Mouse (Mus musculus): ENCODE results near the gene Zcchc24.

Gene Zcchc24

DNA sequence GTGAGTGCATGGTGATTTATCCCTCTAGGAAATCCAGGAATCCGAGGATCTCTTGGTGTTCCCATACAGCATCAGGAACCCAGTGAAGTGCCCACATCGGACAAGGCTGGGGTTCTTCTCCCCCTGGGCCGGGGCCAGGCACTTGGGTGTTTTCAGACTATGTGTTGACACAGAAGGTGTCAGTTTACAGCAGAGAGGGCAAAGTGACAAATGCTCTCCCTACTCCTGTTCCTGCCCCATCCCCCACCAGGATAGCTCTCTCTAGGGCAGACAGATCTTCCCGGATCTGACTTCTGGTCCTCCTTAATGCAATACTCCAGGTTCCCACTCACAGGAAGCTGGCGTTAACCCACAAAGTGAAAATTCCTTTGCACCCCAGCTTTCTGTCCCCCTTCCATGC lies 5.3 kb upstream of the Zcchc24 start:
- no peak for DNase-seq

DNA sequence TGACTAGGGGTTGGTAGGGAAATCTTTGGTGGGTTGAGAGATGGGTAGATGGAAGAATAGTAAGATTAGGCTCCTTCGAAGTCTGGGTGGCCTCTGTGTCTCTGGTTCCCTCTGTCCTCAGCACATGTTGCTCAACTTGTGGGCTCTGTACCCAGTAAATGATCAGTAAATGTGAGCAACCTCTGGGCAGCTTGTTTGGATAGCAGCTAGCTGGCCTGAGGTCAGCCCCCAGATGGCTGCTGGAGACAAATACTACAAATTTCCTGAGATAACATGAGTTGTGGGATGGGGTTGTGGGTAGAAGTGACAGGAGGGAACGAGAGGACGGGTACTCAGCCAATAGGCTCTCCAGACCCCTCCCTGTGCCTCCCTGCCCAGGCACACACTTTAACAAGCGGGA lies 4.2 kb upstream of the Zcchc24 start:
- DNase-seq: no peak

DNA sequence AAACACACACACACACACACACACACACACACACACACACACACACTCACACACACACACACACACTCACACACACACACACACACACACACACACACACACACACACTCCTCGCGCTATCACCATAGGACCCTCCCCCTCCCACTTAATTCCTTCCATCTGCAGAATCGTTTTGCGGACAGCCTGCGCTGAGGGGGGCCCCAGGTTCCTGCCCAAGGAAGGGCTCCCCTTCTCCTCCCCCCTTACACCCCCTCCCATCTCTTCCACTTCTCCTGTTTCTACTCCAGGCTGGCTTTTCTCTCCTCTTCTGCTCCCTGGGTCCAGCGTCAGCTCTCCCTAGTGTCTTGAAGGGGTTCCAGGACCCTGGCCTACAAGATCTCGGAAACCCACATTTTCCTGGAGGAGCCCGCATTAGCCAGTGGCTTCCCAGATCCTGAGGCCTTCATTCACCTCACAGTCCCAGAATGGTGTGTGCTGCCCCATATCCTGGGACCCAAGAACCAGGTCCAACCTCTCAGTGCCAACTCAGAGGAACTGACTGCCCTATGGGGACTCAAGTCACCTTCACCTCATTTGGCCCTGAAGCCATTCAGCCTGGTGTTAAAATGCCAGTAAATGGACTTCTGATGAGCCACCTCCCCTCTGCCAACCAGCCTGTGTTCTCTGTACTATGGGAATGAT lies 927 bp upstream of the Zcchc24 start:
- DNase-seq: no peak

DNA sequence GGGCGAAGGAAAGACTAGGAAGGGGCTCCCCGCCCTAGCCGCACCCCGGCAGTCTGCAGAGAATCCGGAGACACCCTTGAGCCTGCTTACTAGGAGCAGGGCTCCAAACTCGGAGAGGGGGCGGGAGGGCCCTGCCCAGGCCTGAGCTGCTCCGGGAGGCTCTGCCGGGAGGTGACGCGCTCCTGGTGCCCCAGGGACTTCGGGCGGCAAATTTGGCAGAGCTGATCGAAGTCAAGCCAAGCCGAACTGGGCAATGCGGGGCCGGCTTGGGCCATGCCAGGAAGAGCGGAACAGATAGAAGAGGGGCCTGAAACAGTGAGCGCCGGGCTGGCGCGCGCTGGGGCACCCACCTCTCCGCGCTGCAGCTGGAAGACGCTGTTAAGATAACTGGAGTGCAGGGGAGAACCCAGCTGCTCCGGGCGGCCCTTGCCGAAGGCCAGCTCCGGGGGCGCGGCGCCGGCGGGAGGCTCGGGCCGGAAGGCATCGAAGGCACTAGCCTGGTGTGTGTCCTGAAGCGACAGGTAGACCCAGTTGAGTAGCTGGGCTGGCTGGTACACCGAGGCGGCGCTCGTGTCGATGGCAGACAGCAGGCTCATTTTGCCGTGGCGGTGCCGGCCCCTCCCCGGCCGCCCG lies 462 bp downstream of the Zcchc24 start:
- no peak for DNase-seq

DNA sequence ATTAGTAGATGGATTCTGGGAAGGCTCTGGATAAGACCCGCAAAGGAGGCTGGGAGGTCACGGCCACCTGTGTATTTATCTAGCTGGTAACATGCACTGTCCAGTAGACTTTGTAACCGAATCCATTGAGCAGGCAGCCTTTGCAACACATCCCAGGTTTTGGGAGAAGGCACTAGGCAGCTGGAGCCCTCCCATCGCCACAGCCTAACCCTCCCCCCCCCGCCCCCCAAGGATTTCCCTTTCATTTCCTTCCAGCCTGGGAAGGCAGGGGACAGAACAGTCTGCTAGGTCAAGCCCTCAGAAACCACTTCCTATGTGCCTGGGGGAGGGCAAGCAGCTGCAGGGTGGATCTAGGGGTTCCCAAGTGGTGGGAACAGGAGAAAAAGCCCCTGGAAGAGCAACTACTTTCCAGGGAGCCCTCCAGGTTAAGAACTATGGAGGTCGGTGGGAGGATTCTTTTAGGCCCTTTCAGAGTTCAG lies 1.1 kb downstream of the Zcchc24 start:
- no peak for DNase-seq

DNA sequence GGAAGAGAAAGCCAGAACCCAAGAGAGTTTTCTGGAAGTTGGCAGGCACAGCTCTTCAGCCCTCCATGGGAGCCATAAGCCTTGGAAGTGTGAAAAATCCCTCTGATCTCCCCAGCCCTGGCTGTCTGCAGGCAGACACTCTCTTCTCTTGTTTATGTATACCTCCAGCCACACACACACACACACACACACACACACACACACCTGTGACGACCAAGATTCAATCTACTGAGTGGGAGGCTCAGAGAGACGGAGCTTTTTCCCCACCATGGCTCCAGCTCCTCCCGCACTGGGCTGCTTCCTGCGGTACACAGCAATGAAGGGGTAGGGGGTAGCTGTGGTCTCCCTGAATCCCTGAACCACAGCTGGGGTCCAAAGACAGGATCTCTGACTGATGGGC lies 2.4 kb downstream of the Zcchc24 start:
- no peak for DNase-seq

DNA sequence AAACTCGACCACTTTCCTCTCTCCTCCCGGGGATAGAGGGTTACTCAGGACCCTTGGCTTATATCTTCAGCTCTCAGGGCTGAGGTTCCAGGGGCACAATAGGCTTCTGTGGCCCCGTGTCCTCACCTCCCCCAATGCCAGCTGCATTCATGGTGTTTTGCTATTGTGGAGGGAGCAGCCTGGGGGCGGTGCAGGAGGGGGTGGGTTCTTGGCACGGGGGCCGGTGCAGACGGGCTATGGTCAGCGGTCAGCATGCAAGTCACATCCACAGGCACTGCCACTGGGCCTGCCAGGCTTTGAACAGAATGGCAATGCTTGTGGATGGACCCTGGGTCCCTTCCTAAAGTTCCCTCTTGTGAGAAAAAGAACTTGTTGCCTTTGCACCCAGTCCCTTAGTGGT lies 2.9 kb downstream of the Zcchc24 start:
- peak; percentile 55 for DNase-seq

DNA sequence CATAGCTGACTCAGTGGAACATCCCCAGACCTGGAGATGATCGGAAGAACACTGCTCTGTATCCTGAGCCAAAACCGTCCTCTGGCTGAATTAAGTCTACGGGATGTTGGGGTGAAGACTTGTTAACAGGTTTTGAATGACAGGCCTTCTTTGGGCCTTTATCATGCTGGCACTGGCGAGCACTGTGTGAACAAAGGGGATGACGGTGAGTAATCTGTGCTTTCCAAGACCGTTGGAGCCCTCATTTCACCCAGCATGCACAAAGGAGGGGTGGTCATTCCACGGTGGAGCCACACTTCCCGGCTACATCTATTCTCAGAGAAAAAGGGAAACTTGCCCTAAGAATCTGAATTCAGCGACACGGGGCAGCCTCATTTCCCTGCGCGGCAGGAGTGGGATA lies 3.7 kb downstream of the Zcchc24 start:
- no peak for DNase-seq

DNA sequence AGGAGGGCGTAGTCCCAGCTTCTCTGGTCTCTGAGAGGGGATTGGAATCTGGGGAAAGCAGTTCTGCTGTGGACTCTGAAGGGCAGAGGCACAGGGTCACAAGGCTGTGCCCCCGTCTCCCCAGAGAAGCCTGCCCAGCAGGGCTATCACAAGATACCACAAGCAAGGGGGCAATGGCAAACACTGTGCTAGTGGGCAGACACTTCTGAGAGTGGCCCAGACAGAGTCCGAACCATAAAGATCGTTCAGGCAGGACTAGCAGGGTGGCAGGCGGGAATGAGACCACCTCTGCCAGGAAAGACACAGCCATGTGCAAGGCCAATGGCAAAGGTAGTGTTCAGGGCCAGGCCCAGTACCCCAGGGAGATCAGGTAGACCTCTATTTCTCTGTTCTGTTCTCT lies 7.7 kb downstream of the Zcchc24 start:
- DNase-seq: no peak

DNA sequence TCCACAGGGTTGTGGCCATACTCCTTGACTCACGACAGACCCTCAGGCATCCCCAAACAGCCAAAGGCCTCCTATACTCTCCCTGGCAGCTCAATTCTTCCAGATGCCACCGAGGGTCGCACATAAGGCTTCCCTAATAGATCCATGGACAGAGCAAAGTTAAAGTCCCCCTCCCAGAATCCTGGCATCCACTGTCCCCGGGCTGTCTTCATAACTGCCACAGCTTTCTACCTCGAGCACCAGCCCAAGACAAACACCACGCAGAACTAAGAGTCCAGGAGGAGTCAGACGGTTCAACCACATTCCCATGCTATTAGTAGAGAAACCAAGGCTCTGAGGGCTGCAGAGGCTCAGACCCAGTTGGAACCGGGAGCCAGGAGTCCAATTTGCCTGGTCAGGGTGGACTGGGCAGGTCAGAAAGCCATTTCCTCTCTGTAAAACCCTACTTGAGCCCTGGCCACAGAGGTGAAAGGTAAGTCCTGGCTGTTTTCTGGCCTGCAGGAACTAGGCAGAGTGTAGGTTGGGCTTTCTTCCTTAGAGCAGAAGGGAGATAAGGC lies 8.8 kb downstream of the Zcchc24 start:
- no peak for DNase-seq

DNA sequence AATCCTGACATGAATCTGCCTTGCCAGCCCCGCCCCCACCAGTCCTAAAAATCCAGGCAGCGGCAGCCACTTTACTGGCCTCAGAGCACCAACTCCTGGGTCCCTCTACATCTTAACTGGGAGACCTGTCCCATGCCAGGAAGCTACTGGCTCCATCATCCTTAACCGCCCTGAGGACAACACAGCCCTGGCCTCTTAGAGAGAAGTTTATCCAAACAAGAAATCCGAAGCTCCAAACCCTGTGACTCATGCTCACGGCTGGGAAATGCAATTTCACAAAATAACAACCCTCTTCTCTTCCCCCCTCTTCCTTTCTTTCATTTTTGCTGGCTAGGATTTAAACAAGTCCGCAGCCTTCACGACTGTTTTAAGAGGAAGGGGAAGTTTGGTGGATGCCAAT lies 9.3 kb downstream of the Zcchc24 start:
- DNase-seq: no peak

DNA sequence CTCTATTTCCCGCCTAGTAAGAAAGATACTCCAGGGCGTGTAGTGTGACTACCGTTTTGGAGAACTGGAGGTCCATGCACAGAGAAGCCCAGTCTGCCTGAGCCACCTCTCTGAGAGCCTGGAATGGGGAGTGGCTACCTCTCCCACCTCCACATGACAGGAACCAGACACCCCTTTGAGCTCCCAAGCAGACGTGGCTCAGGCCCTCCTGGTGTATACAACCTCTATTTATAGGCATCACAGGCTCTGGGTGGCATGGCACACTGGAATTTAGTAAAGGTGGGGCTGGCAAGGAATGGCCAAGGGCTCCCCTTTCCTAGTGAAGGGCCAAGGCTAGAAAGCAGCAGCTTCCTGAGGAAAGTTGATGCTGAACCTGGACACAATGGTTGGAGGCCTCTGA lies 10.9 kb downstream of the Zcchc24 start:
- DNase-seq: no peak

DNA sequence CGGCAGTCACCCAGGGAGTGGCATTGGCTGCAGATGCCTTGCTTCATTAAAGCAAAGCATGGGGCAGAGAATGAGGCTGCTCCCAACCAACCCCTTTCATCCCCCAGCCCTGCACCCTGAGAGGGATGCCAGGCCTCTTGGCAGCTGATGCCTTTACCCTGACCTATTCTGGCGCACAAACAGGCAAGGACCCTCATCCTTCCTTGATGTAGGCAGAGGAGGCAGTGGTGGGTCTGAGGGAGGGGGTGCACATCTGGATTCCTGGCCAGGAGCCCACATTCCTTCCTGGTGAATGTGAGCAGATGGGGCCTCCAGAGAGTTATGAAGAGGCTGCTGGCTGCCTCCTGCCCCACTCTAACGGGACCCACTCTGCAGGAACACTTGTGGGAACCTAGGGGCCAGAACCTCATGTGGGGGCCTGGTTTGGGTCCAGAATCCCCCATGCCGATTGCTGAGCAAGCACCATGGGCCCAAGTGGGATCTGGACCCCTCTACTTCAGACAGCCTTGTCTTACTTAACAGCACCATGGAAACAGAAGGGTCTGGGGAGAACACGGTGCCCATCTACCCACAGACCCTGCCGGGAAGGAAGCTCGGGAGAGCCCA lies 12.4 kb downstream of the Zcchc24 start:
- DNase-seq: no peak

DNA sequence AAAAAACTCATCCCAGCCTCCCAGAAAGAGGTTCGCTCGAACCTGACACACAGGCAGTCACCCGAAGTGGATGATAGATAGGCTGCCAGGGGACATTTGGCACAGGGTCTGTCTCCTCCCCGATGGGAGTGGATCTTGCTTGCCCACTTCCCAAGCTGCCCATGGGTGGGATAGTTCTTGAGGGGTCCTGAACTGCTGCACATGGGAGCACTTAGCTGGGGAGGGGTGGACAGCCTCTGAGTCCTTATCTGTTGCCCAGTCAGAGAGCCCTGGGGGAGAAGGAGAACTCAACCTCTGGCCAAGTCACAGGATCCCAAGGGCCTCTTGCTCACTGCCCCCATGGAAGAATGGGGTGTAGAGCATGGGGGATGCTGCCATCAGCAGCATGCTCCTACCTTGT lies 13.3 kb downstream of the Zcchc24 start:
- DNase-seq: no peak

DNA sequence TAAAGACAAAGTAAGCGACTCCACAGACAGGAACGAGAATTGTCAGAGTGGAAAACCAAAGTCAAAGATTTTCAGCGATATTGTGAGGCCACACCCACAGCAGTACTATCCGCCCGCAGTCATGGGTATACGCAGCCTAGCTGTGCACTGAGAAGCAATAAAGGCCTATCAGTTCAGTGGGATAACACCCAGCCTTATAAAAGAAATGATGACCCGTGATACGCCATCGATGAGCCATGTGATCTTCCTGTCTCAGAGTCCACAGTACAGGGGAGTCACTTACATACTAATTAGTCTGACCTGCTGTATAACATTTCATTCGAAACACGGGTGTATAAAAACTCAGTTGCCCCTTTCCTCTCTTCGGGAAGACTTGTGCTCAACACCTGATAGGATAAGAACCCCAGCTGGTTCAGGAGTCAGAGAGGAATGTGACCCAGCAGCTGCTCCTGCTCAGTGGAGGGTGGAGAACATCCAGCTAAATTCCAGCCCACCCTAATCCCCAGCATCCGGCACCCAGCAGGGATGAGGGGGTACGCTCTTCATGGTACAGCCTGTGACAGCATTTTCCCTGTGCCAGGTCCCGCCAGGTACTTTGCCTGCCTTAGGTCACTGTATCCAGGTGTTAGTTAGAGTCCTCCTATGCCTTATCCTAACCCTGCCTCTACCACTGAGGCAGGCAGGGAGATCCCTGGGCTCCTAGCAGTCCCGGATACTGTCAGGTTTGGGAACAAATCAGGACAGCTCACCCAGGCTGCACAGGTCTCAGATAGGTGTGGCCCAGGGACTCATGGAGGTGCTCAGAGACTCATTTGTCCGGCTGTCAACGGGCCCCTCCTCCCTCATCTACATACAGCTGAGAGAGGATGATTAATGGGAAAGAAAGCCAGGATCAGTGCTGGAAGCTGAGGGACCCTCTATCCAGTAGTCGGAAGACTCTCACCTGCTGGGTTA lies 14.0 kb downstream of the Zcchc24 start:
- no peak for DNase-seq

DNA sequence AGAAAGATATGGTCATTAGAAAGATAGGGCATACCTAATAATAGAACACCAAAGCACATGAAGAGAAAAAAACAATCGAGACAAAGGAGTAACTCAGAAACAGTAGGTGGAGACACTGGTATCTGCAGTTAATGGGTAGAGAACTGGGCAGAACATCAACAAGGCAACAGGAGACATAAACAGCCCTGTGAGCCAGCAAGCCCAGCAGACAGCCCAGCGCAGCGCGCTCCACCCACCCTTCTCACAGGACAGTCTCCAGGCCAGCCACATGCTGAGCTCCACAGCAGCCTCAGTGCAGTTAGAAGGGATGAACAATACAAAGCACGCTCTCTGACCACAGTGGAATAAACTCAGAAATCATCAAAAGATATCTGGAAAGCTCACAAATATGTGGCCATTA lies 15.8 kb downstream of the Zcchc24 start:
- no peak for DNase-seq

DNA sequence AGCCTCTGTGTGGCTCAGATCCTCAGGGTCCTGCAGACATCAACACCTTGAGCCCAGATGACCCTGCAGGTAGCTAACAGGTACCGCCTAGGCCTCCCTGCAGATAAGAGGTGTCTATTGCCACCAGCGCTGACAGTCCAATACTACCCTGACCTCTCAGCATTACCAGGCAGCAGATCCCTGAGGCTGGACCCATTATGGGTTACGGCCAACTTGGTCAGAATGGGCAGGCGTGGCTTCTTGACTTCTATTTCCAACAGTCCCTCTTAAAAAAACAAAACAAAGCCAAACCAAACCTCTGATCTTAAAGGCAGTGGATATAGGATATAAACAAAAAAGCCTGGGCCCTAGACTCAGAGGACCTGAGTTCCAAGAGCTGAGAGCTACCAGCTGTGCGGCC lies 17.8 kb downstream of the Zcchc24 start:
- DNase-seq: no peak

DNA sequence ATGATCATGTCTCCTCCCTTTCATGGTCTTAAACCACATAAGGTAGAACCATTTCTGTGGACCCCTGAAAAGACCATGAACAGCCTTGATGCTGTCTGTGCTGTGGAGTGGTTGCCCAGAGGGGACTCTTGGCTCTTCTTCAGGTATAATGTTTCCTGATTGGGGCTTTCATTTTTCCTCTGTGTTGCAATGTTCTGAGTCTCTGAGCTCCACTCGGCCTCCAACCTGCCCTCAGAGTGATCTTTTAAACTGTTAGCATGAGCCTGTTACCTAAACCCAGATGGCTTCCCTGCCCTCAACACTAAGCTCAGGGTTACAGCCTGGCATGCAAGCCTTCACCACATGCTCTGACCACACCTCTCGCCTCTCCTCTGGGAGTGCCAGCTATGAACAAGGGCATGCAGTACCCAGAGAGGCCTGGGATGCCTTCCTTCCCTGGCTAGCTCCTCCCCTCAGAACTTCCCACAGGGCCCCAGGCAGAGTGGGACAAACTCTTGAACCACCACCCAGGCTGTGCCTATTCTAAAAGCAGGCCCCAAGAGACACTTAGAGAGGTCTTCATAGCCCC lies 18.3 kb downstream of the Zcchc24 start:
- no peak for DNase-seq

DNA sequence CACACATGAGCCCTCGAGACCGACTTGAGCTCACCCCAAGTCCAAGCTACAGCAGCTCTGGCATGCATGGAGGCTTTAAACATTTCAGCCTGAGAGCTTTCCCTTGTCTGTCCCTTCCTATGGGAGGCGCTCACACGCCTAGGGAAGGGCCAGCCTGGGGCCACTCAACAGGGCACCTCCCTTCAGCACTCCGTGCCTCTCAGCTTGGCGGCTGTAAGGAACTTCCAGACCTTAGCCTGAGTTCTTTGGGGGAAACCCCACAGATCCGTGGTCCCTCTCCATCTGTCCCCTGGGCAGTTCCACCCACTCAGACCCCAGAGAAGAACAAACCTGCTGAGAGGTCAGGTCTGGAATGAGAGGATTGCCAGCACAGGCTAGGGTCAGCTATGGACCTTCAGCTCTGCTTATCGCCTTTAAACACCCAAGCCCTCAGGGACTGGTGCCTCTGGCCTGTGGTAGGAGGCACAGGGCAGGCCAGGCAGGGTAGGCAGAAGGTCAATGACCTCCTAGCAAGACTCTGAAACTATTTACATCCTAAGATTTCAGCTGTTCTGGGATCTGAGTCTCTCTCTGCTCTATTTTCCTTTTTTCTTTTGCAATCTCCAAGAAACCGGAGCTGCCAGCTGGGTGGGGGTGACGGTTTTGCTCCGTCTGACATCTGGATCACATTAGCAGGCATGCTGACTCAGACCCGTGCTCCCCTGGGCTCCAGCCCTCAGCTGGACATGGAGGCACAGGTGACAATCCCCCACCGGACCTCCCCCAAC lies 19.5 kb downstream of the Zcchc24 start:
- DNase-seq: no peak

DNA sequence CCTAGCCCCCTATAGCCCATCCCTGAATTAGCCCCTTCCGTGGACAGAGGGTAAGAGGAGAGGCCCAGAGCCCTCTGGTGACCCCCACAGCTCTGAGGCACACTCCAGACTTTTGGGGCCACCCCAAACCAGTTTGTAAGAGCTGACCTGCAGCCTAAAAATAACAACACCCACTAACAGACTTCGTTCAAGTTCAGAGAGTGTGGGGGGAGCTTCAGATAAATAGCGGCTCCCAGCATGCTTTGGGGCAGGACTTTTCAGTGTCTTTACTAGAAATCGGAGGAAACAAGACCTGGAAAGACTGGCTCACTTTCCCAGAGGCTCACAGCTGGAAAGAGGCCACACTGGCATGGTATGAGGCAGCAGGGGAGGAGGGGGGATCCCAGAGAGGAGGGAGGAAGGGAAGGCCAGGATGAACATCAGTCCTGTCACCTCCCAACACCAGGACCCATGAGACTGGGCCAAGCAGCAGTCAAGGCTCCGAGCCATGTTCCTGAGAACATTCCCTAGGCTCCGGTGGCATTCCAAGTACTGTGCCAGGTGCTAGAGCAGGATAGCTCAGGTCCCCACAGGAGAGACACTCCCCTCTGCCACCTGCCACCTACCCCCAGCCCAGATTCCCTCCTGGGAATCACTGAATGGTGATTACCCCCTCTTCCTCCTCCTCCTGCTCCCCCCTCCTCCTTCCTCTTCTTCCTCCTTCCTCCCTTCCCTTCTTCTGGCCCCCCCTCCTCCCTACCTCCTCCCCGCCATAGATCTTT lies 20.7 kb downstream of the Zcchc24 start:
- no peak for DNase-seq

Data from right cerebral cortex, postnatal 14 days (tissue).